Mouse (Mus musculus) hindbrain, postnatal 0 days (tissue): ENCODE measurements around the gene Nup85. TPM values are rescaled to one million over a fixed set of nuclear protein-coding genes. Genes with fewer than 3 reads are reported as not detected.

Experiments
- ATAC-seq: fragments of 200-750 bp; cut with Nextera tagmentation; 2 replicates; pipeline ENCODE4 v1.8.0; 2017; ENCODE audit warnings: mild to moderate bottlenecking, moderate TSS enrichment, moderate library complexity
- DNase-seq: peaks from one replicate; pipeline ENCODE4 v3.0.0-alpha.2; 2015; ENCODE audit warnings: low spot score
- H3K27ac ChIP-seq: fragments of 300-500 bp; sonication (generic); 2 replicates; pipeline ENCODE4 v1.5.1; 2014; ENCODE audit warnings: mild to moderate bottlenecking
- H3K27me3 ChIP-seq: fragments of 300-500 bp; sonication (generic); 2 replicates; pipeline ENCODE4 v1.6.1; 2014; ENCODE audit warnings: low read length, mixed read lengths; ENCODE audit not compliant: insufficient read depth
- H3K36me3 ChIP-seq: fragments of 300-500 bp; sonication (generic); 2 replicates; pipeline ENCODE4 v1.6.1; 2014; ENCODE audit warnings: low read length, mixed read lengths; ENCODE audit not compliant: insufficient read depth
- H3K4me1 ChIP-seq: fragments of 300-500 bp; sonication (generic); 2 replicates; pipeline ENCODE4 v1.6.1; 2014; ENCODE audit warnings: antibody characterized with exemption, low read length, mixed read lengths; ENCODE audit not compliant: insufficient read depth
- H3K4me2 ChIP-seq: fragments of 300-500 bp; sonication (generic); 2 replicates; pipeline ENCODE4 v1.6.1; 2014; ENCODE audit warnings: low read depth, mild to moderate bottlenecking, low read length, moderate library complexity, mixed read lengths
- H3K4me3 ChIP-seq: fragments of 300-500 bp; sonication (generic); 2 replicates; pipeline ENCODE4 v1.5.1; 2014; ENCODE audit warnings: low read length
- H3K9ac ChIP-seq: fragments of 300-500 bp; sonication (generic); replicated peaks from 2 replicates; pipeline ENCODE4 v1.6.1; 2014; ENCODE audit warnings: mild to moderate bottlenecking, low read length, moderate library complexity, mixed read lengths
- H3K9me3 ChIP-seq: fragments of 300-500 bp; sonication (generic); 2 replicates; pipeline ENCODE4 v1.6.1; 2016; ENCODE audit warnings: low read length, mixed read lengths
- CTCF ChIP-seq: IDR thresholded peaks from 2 replicates; pipeline ENCODE4 v1.5.1; 2016; ENCODE audit warnings: antibody characterized with exemption, control low read depth, low read depth
- WGBS: fragments of 180-500 bp; shearing (Covaris S2); extraction: QIAGEN DNeasy Blood & Tissue Kit; methylation state at CpG from one replicate; pipeline ENCODE4 v1.1.7; 2014; 5-methylcytosine and 5-hydroxymethylcytosine counted together
- polyA plus RNA-seq: library from polyadenylated mRNA; unstranded; fragments of >200 nt; fragmentation: Nextera tagmentation; extraction: Ambion mirVana; gene quantifications from 2 replicates; pipeline ENCODE4 v1.2.1, GENCODE M21; 2015
- total RNA-seq: library from RNA; depleted of rRNA; stranded (reverse); fragments of >200 nt; gene quantifications from 2 replicates; pipeline ENCODE4 v1.2.3, GENCODE M21; 2014

The Nup85 gene
- total and polyA plus RNA-seq, 2 experiments from 2014 or later: 61.9 to 80.7 TPM

GRCm38 (mm10) chr11:115615875-115616274 lies 51.6 kb downstream of the Nup85 start:
- Histone ChIP-seq H3K9me3 (no peaks in the 10 kb centered on the region), H3K36me3 (peaks cover 27% of the 10 kb centered on the region; the same call in 1 of the 2 replicates), H3K27me3 (no peaks in the 10 kb centered on the region), H3K9ac (no peak overlapping the region), H3K4me3 (no peak overlapping the region), H3K4me2 (no peak overlapping the region), H3K4me1 (peaks cover 6% of the 10 kb centered on the region; the same call in 1 of the 2 replicates), H3K27ac (no peak overlapping the region)
- WGBS: 70% methylated on average over 6 of the region's 6 CpGs
- DNase-seq (no peak), ATAC-seq (no peak)
- no peak for TF ChIP-seq CTCF

- Histone ChIP-seq H3K27me3 (no peaks in the 10 kb centered on the region), H3K4me2 (no peak overlapping the region), H3K27ac (no peak overlapping the region), H3K4me3 (no peak overlapping the region), H3K9ac (no peak overlapping the region), H3K36me3 (peaks cover 32% of the 10 kb centered on the region), H3K9me3 (no peaks in the 10 kb centered on the region), H3K4me1 (peaks cover 6% of the 10 kb centered on the region; the same call in 1 of the 2 replicates)
- 94% methylated on average over 7 of the region's 7 CpGs for WGBS
- ATAC-seq: no peak
- no peak for DNase-seq
- no peak for TF ChIP-seq CTCF
These were observed 52.1 kb downstream of the Nup85 start for GRCm38 (mm10) chr11:115616371-115616770.

- Histone ChIP-seq H3K4me2 (no peak overlapping the region), H3K9ac (no peak overlapping the region), H3K9me3 (no peaks in the 10 kb centered on the region), H3K27me3 (no peaks in the 10 kb centered on the region), H3K4me3 (no peak overlapping the region), H3K27ac (no peak overlapping the region), H3K4me1 (peaks cover 3% of the 10 kb centered on the region; the same call in 1 of the 2 replicates), H3K36me3 (peaks cover 34% of the 10 kb centered on the region)
- whole genome bisulfite sequencing: 89% methylated on average over 6 of the region's 6 CpGs
- ATAC-seq: no peak
- no peak for TF ChIP-seq CTCF
- no peak for DNase-seq
These were observed 52.7 kb downstream of the Nup85 start for GRCm38 (mm10) chr11:115616893-115617292.

- H3K4me3 ChIP-seq: no peak overlapping the region
- DNase-seq (no peak), ATAC-seq (no peak)
- H3K4me1 ChIP-seq: no peaks in the 10 kb centered on the region
- no peaks in the 10 kb centered on the region for H3K9me3 ChIP-seq
- TF ChIP-seq CTCF: no peak
- no peak overlapping the region for H3K9ac ChIP-seq
- no peaks in the 10 kb centered on the region for H3K27me3 ChIP-seq
- WGBS: 86% methylated on average over 2 of the region's 2 CpGs
- no peak overlapping the region for H3K4me2 ChIP-seq
- no peak overlapping the region for H3K27ac ChIP-seq
- H3K36me3 ChIP-seq: peaks cover 43% of the 10 kb centered on the region
These were observed 53.8 kb downstream of the Nup85 start for GRCm38 (mm10) chr11:115618001-115618400.

GRCm38 (mm10) chr11:115618732-115619516 lies 54.7 kb downstream of the Nup85 start:
- no peak overlapping the region for H3K9ac ChIP-seq
- no peak overlapping the region for H3K27ac ChIP-seq
- ATAC-seq: no peak
- no peaks in the 10 kb centered on the region for H3K4me1 ChIP-seq
- H3K9me3 ChIP-seq: no peaks in the 10 kb centered on the region
- H3K4me2 ChIP-seq: no peak overlapping the region
- no peak for DNase-seq
- 83% methylated on average over 16 of the region's 16 CpGs for WGBS
- no peak for TF ChIP-seq CTCF
- H3K27me3 ChIP-seq: no peaks in the 10 kb centered on the region
- H3K4me3 ChIP-seq: no peak overlapping the region
- peaks cover 45% of the 10 kb centered on the region for H3K36me3 ChIP-seq

- no peak for TF ChIP-seq CTCF
- no peak for ATAC-seq
- 98% methylated on average over 7 of the region's 7 CpGs for WGBS
- Histone ChIP-seq H3K27me3 (no peaks in the 10 kb centered on the region), H3K4me2 (no peak overlapping the region), H3K4me3 (no peak overlapping the region), H3K4me1 (no peaks in the 10 kb centered on the region), H3K9me3 (no peaks in the 10 kb centered on the region), H3K36me3 (peaks cover 41% of the 10 kb centered on the region), H3K9ac (no peak overlapping the region), H3K27ac (no peak overlapping the region)
- DNase-seq: no peak
These were observed 55.7 kb downstream of the Nup85 start for GRCm38 (mm10) chr11:115619949-115620348.

GRCm38 (mm10) chr11:115623487-115624070 lies 59.3 kb downstream of the Nup85 start:
- H3K9ac ChIP-seq: no peak overlapping the region
- H3K27ac ChIP-seq: no peak overlapping the region
- H3K4me1 ChIP-seq: peaks cover 7% of the 10 kb centered on the region; the same call in 1 of the 2 replicates
- no peak overlapping the region for H3K4me3 ChIP-seq
- no peak overlapping the region for H3K4me2 ChIP-seq
- TF ChIP-seq CTCF: peak; percentile 71
- no peaks in the 10 kb centered on the region for H3K9me3 ChIP-seq
- ATAC-seq (no peak), DNase-seq (no peak)
- H3K27me3 ChIP-seq: no peaks in the 10 kb centered on the region
- H3K36me3 ChIP-seq: peaks cover 36% of the 10 kb centered on the region
- WGBS: 73% methylated on average over 9 of the region's 9 CpGs
